Mouse (Mus musculus): ENCODE data around the gene Cyfip1. TPM values are rescaled to one million over a fixed set of nuclear protein-coding genes. Genes with fewer than 3 reads are reported as not detected.

Cyfip1 gene
- polyA plus RNA-seq, 1 experiment from 2014 or later, result 118 TPM

- H3K27ac ChIP-seq (replicated peaks; ENCODE audit: low read depth, low read length), result no peak overlapping the region
- no peak overlapping the region for H3K4me3 ChIP-seq (ENCODE audit: low read depth, low read length)
- H3K4me1 ChIP-seq (ENCODE audit: control insufficient read depth, insufficient read depth, low read length), result no peaks in the 10 kb centered on the region
- H3K4me2 ChIP-seq (ENCODE audit: low read depth, severe bottlenecking), result no peak overlapping the region
- no peak overlapping the region for H3K9ac ChIP-seq (ENCODE audit: low read length)
- H3K9me3 ChIP-seq (ENCODE audit: control insufficient read depth, low read length), result no peaks in the 10 kb centered on the region
- 84% methylated on average over 2 of the region's 2 CpGs for WGBS
- H3K27me3 ChIP-seq (ENCODE audit: control insufficient read depth, insufficient read depth, low read length), result no peaks in the 10 kb centered on the region
- ATAC-seq (ENCODE audit: insufficient number of reproducible peaks, low FRiP score, low TSS enrichment, low read depth), result no peak
- H3K36me3 ChIP-seq (ENCODE audit: control insufficient read depth, insufficient read depth, low read length), result peaks cover 4% of the 10 kb centered on the region; the same call in 1 of the 2 replicates
- DNase-seq (ENCODE audit: low spot score), result no peak
Measured at GRCm38 (mm10) chr7:55928649-55929048, 87.1 kb downstream of the Cyfip1 start.

GRCm38 (mm10) chr7:55935025-55935424, 93.5 kb downstream of the Cyfip1 start:
- ATAC-seq (ENCODE audit: insufficient number of reproducible peaks, low FRiP score, low TSS enrichment, low read depth), result no peak
- Histone ChIP-seq H3K4me1 (ENCODE audit: control insufficient read depth, insufficient read depth, low read length) (no peaks in the 10 kb centered on the region), H3K9ac (ENCODE audit: low read length) (no peak overlapping the region), H3K36me3 (ENCODE audit: control insufficient read depth, insufficient read depth, low read length) (no peaks in the 10 kb centered on the region; the same call in 1 of the 2 replicates), H3K27me3 (ENCODE audit: control insufficient read depth, insufficient read depth, low read length) (no peaks in the 10 kb centered on the region), H3K27ac (replicated peaks; ENCODE audit: low read depth, low read length) (no peak overlapping the region), H3K9me3 (ENCODE audit: control insufficient read depth, low read length) (no peaks in the 10 kb centered on the region), H3K4me2 (ENCODE audit: low read depth, severe bottlenecking) (no peak overlapping the region), H3K4me3 (ENCODE audit: low read depth, low read length) (no peak overlapping the region)
- 91% methylated on average over 2 of the region's 2 CpGs for WGBS
- no peak for DNase-seq (ENCODE audit: low spot score)

GRCm38 (mm10) chr7:55938341-55938740, 96.8 kb downstream of the Cyfip1 start:
- no peaks in the 10 kb centered on the region for H3K9me3 ChIP-seq (ENCODE audit: control insufficient read depth, low read length)
- ATAC-seq (ENCODE audit: insufficient number of reproducible peaks, low FRiP score, low TSS enrichment, low read depth) (no peak), DNase-seq (ENCODE audit: low spot score) (no peak)
- no peak overlapping the region for H3K27ac ChIP-seq (replicated peaks; ENCODE audit: low read depth, low read length)
- no peaks in the 10 kb centered on the region for H3K36me3 ChIP-seq (ENCODE audit: control insufficient read depth, insufficient read depth, low read length)
- no peak overlapping the region for H3K9ac ChIP-seq (ENCODE audit: low read length)
- H3K4me1 ChIP-seq (ENCODE audit: control insufficient read depth, insufficient read depth, low read length), result no peaks in the 10 kb centered on the region
- no peak overlapping the region for H3K4me3 ChIP-seq (ENCODE audit: low read depth, low read length)
- WGBS, result 86% methylated on average over 4 of the region's 4 CpGs
- no peaks in the 10 kb centered on the region for H3K27me3 ChIP-seq (ENCODE audit: control insufficient read depth, insufficient read depth, low read length)
- no peak overlapping the region for H3K4me2 ChIP-seq (ENCODE audit: low read depth, severe bottlenecking)

- no peak overlapping the region for H3K4me3 ChIP-seq (ENCODE audit: low read depth, low read length)
- H3K4me2 ChIP-seq (ENCODE audit: low read depth, severe bottlenecking), result no peak overlapping the region
- no peak for DNase-seq (ENCODE audit: low spot score)
- ATAC-seq (ENCODE audit: insufficient number of reproducible peaks, low FRiP score, low TSS enrichment, low read depth), result no peak
- H3K9ac ChIP-seq (ENCODE audit: low read length), result no peak overlapping the region
- no peaks in the 10 kb centered on the region for H3K27me3 ChIP-seq (ENCODE audit: control insufficient read depth, insufficient read depth, low read length)
- H3K4me1 ChIP-seq (ENCODE audit: control insufficient read depth, insufficient read depth, low read length), result 0 out of 2 replicates have a peak, but pooled peaks cover 3% of the 10 kb centered on the region
- H3K9me3 ChIP-seq (ENCODE audit: control insufficient read depth, low read length), result no peaks in the 10 kb centered on the region
- WGBS, result 97% methylated on average over 2 of the region's 2 CpGs
- H3K36me3 ChIP-seq (ENCODE audit: control insufficient read depth, insufficient read depth, low read length), result peaks cover 9% of the 10 kb centered on the region; the same call in 1 of the 2 replicates
- no peak overlapping the region for H3K27ac ChIP-seq (replicated peaks; ENCODE audit: low read depth, low read length)
Measured at GRCm38 (mm10) chr7:55956054-55956453, 114.5 kb downstream of the Cyfip1 start.

GRCm38 (mm10) chr7:55957178-55957577, 115.6 kb downstream of the Cyfip1 start:
- no peak overlapping the region for H3K9ac ChIP-seq (ENCODE audit: low read length)
- ATAC-seq (ENCODE audit: insufficient number of reproducible peaks, low FRiP score, low TSS enrichment, low read depth) (no peak), DNase-seq (ENCODE audit: low spot score) (no peak)
- peaks cover 9% of the 10 kb centered on the region; the same call in 1 of the 2 replicates for H3K36me3 ChIP-seq (ENCODE audit: control insufficient read depth, insufficient read depth, low read length)
- no peak overlapping the region for H3K4me2 ChIP-seq (ENCODE audit: low read depth, severe bottlenecking)
- 94% methylated on average over 3 of the region's 3 CpGs for WGBS
- H3K9me3 ChIP-seq (ENCODE audit: control insufficient read depth, low read length), result no peaks in the 10 kb centered on the region
- no peaks in the 10 kb centered on the region for H3K27me3 ChIP-seq (ENCODE audit: control insufficient read depth, insufficient read depth, low read length)
- H3K4me1 ChIP-seq (ENCODE audit: control insufficient read depth, insufficient read depth, low read length), result 0 out of 2 replicates have a peak, but pooled peaks cover 3% of the 10 kb centered on the region
- no peak overlapping the region for H3K4me3 ChIP-seq (ENCODE audit: low read depth, low read length)
- no peak overlapping the region for H3K27ac ChIP-seq (replicated peaks; ENCODE audit: low read depth, low read length)

GRCm38 (mm10) chr7:55957916-55958315, 116.4 kb downstream of the Cyfip1 start:
- WGBS, result 95% methylated on average over 4 of the region's 4 CpGs
- Histone ChIP-seq H3K9me3 (ENCODE audit: control insufficient read depth, low read length) (no peaks in the 10 kb centered on the region), H3K9ac (ENCODE audit: low read length) (no peak overlapping the region), H3K4me1 (ENCODE audit: control insufficient read depth, insufficient read depth, low read length) (0 out of 2 replicates have a peak, but pooled peaks cover 4% of the 10 kb centered on the region), H3K36me3 (ENCODE audit: control insufficient read depth, insufficient read depth, low read length) (peaks cover 9% of the 10 kb centered on the region; the same call in 1 of the 2 replicates), H3K27ac (replicated peaks; ENCODE audit: low read depth, low read length) (no peak overlapping the region), H3K4me2 (ENCODE audit: low read depth, severe bottlenecking) (no peak overlapping the region), H3K4me3 (ENCODE audit: low read depth, low read length) (no peak overlapping the region), H3K27me3 (ENCODE audit: control insufficient read depth, insufficient read depth, low read length) (no peaks in the 10 kb centered on the region)
- ATAC-seq (ENCODE audit: insufficient number of reproducible peaks, low FRiP score, low TSS enrichment, low read depth) (no peak), DNase-seq (ENCODE audit: low spot score) (no peak)

- Histone ChIP-seq H3K4me3 (ENCODE audit: low read depth, low read length) (no peak overlapping the region), H3K27me3 (ENCODE audit: control insufficient read depth, insufficient read depth, low read length) (no peaks in the 10 kb centered on the region), H3K9ac (ENCODE audit: low read length) (no peak overlapping the region), H3K4me2 (ENCODE audit: low read depth, severe bottlenecking) (no peak overlapping the region), H3K27ac (replicated peaks; ENCODE audit: low read depth, low read length) (no peak overlapping the region), H3K9me3 (ENCODE audit: control insufficient read depth, low read length) (no peaks in the 10 kb centered on the region), H3K4me1 (ENCODE audit: control insufficient read depth, insufficient read depth, low read length) (0 out of 2 replicates have a peak, but pooled peaks cover 7% of the 10 kb centered on the region), H3K36me3 (ENCODE audit: control insufficient read depth, insufficient read depth, low read length) (peaks cover 5% of the 10 kb centered on the region; the same call in 1 of the 2 replicates)
- DNase-seq (ENCODE audit: low spot score), result no peak
- ATAC-seq (ENCODE audit: insufficient number of reproducible peaks, low FRiP score, low TSS enrichment, low read depth), result no peak
- 93% methylated on average over 3 of the region's 3 CpGs for WGBS
Measured at GRCm38 (mm10) chr7:55959801-55960200, 118.3 kb downstream of the Cyfip1 start.

- Histone ChIP-seq H3K9ac (ENCODE audit: low read length) (no peak overlapping the region), H3K9me3 (ENCODE audit: control insufficient read depth, low read length) (no peaks in the 10 kb centered on the region), H3K27ac (replicated peaks; ENCODE audit: low read depth, low read length) (no peak overlapping the region), H3K4me3 (ENCODE audit: low read depth, low read length) (no peak overlapping the region), H3K27me3 (ENCODE audit: control insufficient read depth, insufficient read depth, low read length) (no peaks in the 10 kb centered on the region), H3K4me1 (ENCODE audit: control insufficient read depth, insufficient read depth, low read length) (0 out of 2 replicates have a peak, but pooled peaks cover 7% of the 10 kb centered on the region), H3K4me2 (ENCODE audit: low read depth, severe bottlenecking) (no peak overlapping the region), H3K36me3 (ENCODE audit: control insufficient read depth, insufficient read depth, low read length) (peaks cover 5% of the 10 kb centered on the region; the same call in 1 of the 2 replicates)
- ATAC-seq (ENCODE audit: insufficient number of reproducible peaks, low FRiP score, low TSS enrichment, low read depth) (no peak), DNase-seq (ENCODE audit: low spot score) (no peak)
- 92% methylated on average over 1 of the region's 1 CpGs for WGBS
Measured at GRCm38 (mm10) chr7:55960506-55960905, 119.0 kb downstream of the Cyfip1 start.

Data from limb, embryonic 11.5 days (tissue).